Mouse (Mus musculus) monocyte, adult 2 months (primary cell): Measurements from ENCODE around the gene Gm29609.
"Not testable (repeated sequence)": the region's sequence is repeated elsewhere in the genome, so short reads cannot be mapped to it uniquely, and the experiment has no call there.

ENCODE experiments used
- DNase-seq, 2 experiments: peaks; one replicate each; pipeline ENCODE4 v3.0.0; 2022; ENCODE audit warnings: low spot score in 2 of 2, low read depth in 1 of 2

Gm29609 gene

DNA sequence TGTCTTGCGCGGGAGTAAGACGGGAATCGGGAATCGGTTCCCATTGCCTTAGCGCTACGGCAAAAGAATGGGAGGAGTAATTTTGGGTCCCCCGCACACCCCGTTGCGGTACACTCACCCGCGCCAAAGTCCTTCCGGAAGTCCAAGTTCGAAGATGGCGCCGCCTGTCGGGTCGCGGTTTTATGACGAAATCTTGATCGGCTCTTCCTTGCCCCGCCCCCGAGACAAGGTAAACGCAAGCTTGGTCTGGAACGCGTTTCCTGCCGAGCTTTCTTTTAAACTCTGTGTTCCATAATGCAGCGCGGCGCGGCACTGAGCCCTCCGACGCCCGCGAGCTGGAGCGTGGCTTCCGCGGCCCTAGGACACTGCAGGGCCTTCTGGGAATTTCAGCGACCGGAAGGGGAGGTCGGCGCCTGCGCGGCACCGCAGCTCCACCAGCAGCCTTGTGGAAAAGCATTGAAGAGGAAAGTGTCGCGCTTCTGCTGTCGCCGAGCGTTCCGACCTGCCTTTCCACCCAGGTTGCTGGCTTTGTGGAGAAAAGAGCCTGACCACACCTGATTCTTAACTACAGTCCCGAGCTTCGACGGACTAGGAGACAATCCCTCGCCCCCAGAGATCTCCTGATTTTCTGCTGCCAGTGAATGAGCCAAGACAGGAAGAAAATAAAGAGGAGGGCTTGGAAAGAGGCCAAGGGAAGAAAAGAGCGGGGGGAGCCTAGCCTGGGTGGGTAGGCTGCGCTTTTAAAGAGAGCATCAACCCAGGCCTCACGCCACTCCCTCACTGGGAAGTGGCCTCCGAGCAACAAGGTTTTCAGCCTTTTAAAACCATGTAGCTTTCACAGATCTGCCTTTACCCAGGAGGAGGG is at the start of gene Gm29609, which contains the start of gene Gtf3c2:
TSS of gene Gm29609 (minus strand) at position 146 of the 865 bp plus-strand sequence.
TSS of gene Gtf3c2 (minus strand) at position 379 of the 865 bp plus-strand sequence.
- peak; percentile 75 to 92 for DNase-seq

DNA sequence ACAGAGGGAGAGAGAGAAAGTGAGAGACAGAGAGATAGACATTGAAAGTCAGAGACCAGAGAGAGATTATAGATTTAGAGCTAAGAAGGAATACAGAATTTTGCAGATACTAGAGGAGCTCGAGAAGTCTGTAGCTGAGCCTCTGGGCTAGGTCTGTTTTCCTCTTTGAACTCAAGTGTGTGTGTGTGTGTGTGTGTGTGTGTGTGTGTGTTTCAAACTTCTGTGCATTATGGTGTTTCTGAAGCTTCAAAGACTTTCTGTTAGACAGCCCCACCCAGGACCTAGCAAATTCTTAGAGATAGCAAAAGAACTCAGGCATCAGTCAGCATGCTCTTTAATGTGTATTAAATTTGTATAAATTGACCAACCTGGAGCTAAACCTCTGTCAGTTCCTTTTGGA is 46.9 kb upstream of the Gm29609 start:
- no peak for DNase-seq

DNA sequence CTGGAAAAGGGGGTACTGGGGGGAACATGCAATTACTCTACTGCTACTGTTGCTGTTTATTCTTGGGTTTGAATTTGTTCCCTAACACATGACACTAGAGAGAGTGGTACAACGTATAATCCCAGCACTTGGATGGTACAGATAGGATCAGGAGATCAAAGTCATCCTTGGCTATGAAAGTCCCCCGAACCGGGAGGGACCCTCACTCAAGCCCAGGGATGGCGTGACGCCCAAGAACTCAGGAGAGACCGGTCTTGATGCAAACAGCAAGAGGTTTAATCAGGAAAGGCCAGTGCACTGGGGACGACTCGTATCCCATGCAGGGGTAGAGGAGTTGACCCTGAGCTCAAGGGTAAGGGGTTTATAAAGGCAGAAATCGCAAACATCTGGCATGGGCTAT is 43.0 kb upstream of the Gm29609 start:
- DNase-seq, result no peak

DNA sequence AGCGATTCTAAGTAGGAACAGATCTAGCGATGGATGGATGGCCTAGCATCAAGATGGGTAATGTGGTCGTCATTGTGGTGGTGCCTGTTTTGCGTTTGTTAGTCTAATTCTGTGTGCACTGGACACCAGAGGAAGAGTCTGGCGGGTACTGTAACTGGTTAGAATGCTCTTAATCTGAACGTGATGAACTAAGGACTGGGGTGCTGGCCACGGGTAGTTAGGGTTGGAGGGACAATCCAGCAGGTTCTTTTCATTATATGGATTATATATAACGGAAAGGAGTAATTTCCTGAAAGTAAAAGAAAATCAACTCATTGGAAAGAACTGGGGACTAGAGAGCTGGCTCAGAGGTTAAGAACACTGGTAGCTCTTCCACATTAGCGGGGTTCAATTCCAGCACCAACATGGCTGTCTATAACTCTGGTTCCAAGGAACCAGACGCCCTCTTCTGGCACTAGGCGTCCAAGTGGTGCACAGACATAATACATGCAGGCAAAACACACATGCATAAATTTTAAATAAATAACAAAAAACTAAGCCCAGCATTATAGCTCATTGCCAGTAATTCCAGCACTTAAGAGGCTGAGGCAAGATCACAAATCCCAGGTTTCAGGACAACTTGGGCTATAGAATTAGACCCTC is 41.7 kb upstream of the Gm29609 start:
- DNase-seq, result no peak

DNA sequence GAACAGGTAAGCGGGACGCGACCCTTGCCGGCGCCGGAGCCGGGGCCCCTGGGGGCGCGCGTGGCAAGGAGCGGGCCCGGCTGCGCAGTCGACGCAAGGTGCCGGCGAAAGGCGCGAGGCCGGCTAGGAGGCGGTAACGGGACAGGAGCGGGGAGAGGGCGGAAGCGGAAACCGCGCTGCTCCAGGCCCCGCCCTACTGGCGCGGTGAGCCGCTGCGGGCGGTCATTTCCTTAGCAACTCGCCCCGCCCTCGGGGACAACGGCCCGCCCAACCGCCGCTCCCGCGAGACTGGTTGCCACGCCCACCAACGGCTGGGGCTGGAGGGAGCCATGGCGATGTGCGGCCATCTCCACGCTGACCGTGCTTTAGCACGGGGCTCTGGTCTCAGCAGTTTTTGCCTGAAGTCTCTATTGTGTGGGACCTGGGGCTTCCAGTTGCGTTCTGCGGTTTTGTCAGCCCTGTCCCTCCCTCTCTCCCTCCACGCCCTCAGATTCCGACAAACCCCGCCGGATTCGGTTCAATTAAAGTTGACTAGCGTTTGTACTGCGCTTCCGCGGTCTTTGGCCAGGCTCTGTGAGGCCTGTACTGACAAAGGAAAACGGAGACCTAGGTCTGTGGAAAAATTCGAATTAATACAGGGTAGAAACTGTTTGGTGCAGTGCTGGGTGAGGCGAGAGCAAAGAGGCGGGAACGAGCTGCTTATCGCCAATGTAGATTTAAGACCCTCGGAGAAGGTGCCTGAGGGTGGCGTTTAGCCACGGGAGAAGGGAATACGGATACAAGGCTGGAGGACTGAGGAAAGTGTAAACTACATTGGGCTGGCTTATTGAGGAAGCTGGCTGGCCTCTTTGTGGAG is 41.0 kb upstream of the Gm29609 start, which contains the start of gene Ppm1g:
TSS of gene Ppm1g (minus strand) at position 240 of the 856 bp plus-strand sequence.
- peak; percentile 90 to 99 for DNase-seq

DNA sequence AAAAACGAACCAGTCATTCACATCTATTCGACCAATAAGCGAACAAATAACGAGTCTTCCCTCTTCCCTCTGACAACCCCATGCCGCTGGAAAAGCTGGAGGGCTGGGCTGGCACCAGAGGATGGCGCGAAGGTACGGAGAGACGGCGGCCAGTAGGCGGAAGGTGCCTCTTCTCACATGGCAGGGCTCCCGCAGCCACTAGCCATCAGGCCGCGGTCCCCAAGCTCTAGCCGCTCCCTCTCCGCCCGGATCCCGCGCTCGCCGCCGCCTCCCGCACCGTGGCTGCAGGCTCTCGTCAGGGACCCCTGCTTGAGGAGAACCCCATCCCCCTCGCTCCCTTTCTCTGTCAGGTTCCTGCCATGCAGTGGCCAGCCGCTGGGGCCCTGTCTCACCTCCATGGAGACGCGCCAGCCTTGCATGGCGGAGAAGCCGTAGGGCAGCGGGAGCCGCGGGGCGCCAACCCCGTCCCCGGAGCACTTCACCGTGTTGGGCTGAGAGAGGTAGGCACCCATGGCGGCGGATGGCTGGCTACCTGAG is 40.3 kb upstream of the Gm29609 start:
- peak in 1 of 2 experiments; percentile 35 for DNase-seq

DNA sequence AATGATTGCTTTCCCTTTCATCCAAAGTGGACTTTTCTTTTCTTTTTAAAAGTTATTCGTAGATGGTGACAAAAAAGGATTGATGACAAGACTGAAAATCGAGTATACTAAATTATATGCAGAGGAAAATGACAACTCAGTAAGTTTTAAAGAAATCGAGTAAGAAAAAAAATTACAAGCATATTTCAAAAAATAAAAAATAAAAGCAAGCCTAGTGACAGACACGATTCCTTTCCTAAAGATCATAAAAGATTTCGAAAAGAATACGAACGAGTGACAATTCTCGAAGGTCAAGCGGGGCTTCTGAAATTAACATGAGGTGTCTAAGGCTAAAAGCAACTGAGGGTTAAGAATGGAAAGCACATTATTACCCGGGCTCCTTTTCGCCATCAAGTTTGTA is 39.8 kb upstream of the Gm29609 start:
- no peak for DNase-seq

DNA sequence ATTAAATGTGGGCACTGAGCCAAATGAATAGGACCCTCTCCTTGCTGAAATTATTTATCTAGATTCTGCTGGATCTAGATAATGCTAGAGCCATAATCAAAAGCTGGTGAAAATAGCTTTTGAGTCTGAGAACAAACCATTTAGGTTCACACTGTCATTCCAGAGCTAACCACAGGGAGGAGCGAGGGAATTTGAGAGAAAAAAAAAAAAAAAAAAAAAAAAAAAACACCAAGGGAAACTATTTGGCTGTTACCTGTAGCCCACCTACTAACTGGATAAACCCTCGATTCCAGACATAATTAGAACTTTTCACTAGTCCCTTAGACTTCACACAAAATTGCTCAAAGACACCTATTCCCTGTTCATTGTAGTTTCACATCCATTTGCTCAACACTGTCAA is 39.4 kb upstream of the Gm29609 start:
- DNase-seq, result no peak

DNA sequence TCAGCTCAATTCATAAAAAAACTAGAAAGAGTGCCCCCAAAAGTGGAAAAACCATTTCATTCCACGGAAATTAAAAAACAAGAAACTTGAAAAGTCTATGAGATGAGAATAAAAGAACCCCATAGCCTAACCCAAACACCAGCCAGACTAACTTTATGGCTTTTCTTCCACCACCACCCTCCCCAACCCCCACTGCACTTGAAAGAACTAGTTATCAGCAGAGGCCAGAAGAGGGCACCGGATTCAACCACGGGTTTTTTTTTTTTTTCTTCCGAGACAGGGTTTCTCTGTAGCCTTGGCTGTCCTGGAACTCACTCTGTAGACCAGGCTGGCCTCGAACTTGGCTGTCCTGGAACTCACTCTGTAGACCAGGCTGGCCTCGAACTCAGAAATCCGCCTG is 38.6 kb upstream of the Gm29609 start:
- DNase-seq, result no peak

DNA sequence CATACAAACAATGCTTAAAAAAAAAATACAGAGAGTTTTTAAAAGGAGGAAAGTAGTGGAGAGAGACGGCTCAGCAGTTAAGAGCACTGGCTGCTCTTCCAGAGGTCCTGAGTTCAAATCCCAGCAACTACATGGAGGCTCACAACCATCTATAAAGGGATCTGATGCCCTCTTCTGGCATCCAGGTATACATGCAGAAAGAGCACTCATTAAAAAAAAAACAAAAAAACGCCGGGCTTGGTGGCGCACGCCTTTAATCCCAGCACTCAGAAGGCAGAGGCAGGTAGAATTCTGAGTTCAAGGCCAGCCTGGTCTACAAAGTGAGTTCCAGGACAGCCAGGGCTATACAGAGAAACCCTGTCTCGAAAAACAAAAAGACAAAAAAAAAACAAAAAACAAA is 36.8 kb upstream of the Gm29609 start:
- DNase-seq, result not testable (repeated sequence)

DNA sequence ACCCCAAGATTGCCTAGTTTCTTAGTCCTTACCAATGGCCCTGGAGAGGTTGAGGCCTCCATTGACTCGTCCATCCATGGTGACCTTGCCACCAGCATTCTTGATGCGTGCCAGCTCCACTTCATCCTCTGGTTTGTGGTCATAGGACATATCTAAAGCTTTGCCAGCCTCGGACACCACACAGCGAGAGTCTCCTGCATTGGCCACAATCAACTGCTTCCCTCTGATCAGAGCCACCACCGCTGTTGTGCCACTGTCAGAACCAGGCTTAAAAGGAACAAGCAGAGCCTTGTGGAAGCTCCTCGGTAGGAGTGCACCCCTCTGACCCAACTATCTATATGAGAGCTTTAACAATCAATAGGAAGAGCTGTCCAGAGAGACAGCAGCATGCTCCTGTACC is 24.7 kb upstream of the Gm29609 start:
- DNase-seq, result no peak

DNA sequence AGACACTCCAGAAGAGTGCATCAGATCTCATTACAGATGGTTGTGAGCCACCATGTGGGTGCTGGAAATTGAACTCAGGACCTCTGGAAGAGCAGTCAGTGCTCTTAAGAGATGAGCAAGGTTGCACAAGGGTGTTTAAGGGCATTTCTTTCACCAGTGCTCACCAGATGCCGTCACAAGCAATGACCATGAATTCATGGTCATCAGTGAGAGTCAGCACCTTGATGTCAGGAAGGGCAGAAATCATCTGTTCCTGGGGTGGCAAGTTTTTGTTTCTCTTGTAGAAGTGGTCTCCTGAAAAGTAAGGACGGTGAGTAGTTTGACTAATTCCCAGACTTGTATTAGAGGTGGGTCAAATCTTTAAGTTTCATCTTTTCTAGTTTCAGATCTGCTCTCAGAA is 24.2 kb upstream of the Gm29609 start:
- DNase-seq, result no peak

DNA sequence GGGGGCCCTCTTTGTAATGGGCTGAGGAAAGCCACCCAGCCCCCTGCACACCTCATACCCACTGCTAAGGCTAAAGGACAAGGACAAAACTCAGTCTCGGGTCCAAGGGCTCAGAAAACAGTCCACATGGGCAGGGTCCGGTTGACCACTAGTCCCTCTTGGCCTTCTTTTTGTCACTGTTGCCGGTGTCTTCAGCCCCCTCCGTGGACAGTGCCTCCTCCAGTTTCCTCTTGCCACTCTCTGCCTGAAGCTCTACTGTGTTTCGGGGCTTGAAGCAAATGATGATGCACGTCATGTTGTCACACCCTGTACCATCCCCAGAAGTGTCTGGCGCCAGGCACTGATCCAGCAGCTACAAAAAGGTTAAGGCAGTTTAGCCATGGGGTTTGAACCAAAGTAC is 23.2 kb upstream of the Gm29609 start:
- DNase-seq, result no peak

DNA sequence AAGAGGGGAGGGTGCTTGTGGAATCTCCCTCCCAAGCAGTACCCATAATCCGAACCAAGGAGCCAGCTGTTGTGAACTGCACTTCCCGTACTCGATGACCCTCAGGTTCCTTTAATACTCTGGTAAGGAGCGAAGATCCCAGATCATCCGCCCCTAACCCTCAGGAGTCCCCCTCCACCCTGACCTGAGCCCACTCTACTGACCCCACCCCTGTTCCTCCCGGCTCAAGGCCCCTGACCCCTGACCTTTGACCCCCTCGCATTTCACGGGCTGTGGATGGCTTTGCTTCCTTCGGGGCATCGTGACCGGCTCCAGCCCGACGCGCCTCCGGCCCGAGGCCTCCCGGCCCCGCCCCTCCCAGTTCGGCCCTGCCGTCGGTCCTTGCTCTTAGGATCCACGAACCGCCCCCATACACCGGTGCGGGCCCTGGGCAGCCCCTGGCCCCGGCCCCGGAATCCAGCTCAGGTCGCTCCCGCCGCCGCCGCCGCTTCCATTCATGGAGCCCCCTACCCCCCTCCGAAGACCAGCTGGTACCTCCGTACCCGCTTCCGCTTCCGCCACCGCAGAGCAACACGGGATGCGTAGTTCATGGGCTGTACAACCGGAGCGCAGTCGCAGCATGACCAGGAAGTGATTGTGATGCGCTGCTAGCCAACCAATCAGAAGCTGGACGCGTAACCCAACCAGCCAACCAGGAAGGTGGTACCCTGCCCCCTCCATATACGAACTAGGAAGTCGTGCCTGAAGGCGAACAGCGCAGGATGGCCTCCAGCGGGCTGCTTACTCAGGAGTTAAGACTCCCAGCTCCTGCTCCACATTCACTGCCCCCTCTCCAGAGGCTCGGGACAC is 22.3 kb upstream of the Gm29609 start, which contains the start of gene Zfp513:
TSS of gene Zfp513 (minus strand) at position 562 of the 849 bp plus-strand sequence.
- peak; percentile 88 to 95 for DNase-seq

DNA sequence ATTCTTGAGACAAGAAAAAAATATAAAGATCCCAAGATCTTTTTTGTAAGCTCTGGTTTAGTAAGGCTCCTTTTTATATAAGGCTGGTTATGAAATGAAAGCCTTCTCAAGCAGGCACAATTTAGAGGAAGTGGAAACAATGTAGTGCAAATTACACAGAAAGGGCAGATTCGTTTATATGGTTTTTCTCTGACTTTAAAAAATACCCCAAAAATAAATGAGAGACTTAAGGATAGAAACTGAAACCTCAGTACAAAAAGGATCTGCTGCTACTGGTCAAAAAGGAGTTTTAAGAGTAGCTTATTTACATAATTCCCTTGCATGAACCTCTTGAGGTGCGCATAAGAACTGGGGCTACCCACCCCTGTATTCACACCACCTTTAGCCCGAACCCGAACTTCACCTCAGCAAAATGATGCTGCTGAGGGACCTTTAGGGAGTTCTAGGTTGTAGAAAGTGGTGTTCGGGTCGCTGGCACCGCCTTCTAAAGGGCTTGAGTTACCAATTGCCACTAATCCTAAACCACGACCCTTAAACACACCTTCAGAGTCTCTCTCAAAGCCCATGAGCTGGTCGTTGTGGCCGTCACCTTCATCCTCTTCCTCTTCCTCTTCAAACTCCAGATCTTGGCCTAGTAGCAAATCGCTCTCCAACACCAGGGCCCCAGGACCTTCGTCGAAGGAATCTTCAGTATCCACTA is 21.5 kb upstream of the Gm29609 start:
- no peak for DNase-seq

DNA sequence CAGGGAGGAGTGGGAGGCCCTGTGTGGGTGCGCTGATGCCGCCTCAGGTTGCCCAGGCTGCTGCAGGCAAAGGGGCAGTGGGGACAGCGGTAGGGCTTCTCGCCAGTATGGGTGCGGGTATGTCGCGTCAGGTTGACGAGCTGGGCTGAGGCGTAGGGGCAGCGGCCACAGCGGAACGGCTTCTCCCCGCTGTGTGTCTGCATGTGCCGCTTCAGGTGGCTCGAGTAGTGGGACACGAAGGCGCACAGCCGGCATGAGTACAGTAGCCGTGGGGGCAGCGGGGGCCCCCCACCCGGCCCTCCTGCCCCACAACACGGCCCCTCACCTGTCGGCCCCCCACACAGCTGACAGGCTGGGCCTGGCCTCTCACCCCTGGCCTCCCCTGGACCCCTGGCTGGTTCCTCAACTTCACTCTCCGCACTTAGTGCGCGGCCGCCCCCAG is 20.6 kb upstream of the Gm29609 start:
- DNase-seq, result no peak

DNA sequence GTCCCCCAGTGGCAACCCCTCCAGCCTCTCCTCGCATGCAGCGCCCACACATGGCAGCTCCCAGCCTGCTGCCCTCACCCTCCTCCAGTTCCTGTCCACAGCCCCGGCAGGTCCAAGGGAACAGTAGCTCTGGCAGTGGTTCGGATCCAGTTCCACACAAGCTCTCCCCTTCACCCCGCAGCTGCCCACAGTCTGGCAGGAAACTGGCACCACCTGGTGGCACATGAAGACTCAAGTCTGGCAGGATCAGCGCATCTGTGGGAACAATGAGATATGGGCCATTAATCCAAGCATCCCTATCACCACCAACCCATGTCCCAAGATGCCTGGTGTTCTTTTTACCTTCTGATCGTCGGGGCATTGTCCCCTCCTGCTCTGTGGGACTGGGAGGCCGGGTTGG is 20.2 kb upstream of the Gm29609 start:
- no peak for DNase-seq

DNA sequence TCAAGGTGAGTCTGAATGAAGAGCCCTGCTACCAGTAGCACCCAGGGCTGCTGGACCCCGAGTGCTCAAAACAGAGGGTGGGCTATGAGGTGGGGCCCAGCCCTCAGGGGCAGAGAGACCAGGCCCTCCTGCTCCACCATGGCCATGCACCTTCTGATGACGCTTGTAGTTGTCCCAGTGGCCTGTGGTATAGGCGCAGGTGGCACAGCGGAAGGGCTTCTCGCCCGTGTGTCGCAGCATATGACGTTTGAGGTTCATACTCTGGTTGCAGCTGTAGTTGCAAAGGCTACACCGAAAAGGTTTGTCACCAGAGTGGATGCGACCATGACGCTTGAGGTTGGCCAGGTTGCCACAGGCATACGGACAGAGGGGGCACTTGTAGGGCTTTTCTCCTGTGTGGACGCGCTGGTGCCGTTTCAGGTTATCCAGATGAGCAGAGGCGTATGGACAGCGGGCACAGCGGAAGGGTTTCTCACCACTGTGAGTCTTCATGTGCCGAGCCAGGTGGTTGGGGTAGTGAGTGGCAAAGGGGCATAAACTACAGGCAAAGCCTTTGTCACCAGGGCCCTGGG is 19.7 kb upstream of the Gm29609 start:
- DNase-seq, result no peak
